Mouse (Mus musculus) limb, embryonic 12.5 days (tissue): Measurements from ENCODE around the gene Tnnt1. TPM values are rescaled to one million over a fixed set of nuclear protein-coding genes. Genes with fewer than 3 reads are reported as not detected.

Experiments used
- ATAC-seq: fragments of 200-750 bp; cut with Nextera tagmentation; 2 replicates; pipeline ENCODE4 v1.8.0; 2017; ENCODE audit warnings: low read depth, moderate TSS enrichment; ENCODE audit not compliant: insufficient number of reproducible peaks, insufficient read depth, low FRiP score, low TSS enrichment
- H3K27ac ChIP-seq: fragments of 300-500 bp; sonication (generic); 2 replicates; pipeline ENCODE4 v1.5.1; 2016; ENCODE audit warnings: mild to moderate bottlenecking, moderate library complexity
- H3K27me3 ChIP-seq: fragments of 300-500 bp; sonication (generic); 2 replicates; pipeline ENCODE4 v1.6.1; 2016; ENCODE audit warnings: mild to moderate bottlenecking, moderate library complexity
- H3K36me3 ChIP-seq: fragments of 300-500 bp; sonication (generic); 2 replicates; pipeline ENCODE4 v1.6.1; 2016; ENCODE audit warnings: mild to moderate bottlenecking, moderate library complexity
- H3K4me1 ChIP-seq: fragments of 300-500 bp; sonication (generic); replicated peaks from 2 replicates; pipeline ENCODE4 v1.6.1; 2016
- H3K4me2 ChIP-seq: fragments of 300-500 bp; sonication (generic); 2 replicates; pipeline ENCODE4 v1.6.1; 2016; ENCODE audit warnings: mild to moderate bottlenecking, moderate library complexity
- H3K4me3 ChIP-seq: fragments of 300-500 bp; sonication (generic); replicated peaks from 2 replicates; pipeline ENCODE4 v1.5.1; 2016; ENCODE audit warnings: mild to moderate bottlenecking
- H3K9ac ChIP-seq: fragments of 300-500 bp; sonication (generic); replicated peaks from 2 replicates; pipeline ENCODE4 v1.6.1; 2016; ENCODE audit warnings: mild to moderate bottlenecking, moderate library complexity
- H3K9me3 ChIP-seq: fragments of 300-500 bp; sonication (generic); 2 replicates; pipeline ENCODE4 v1.6.1; 2016; ENCODE audit warnings: mild to moderate bottlenecking, moderate library complexity
- WGBS: fragments of 180-500 bp; shearing (Covaris S2); methylation state at CpG from one replicate; pipeline ENCODE4 v1.1.7; 2016; 5-methylcytosine and 5-hydroxymethylcytosine counted together
- polyA plus RNA-seq: library from polyadenylated mRNA; unstranded; fragments of >200 nt; fragmentation: Nextera tagmentation; extraction: Ambion mirVana; gene quantifications from 2 replicates; pipeline ENCODE4 v1.2.1, GENCODE M21; 2016

Tnnt1 gene
- polyA plus RNA-seq, 1 experiment from 2014 or later: 186 TPM

- Histone ChIP-seq H3K9ac (no peak overlapping the region), H3K27ac (no peak overlapping the region), H3K36me3 (no peaks in the 10 kb centered on the region), H3K4me1 (no peaks in the 10 kb centered on the region), H3K27me3 (no peaks in the 10 kb centered on the region; the same call in 1 of the 2 replicates), H3K4me3 (no peak overlapping the region), H3K4me2 (no peak overlapping the region), H3K9me3 (no peaks in the 10 kb centered on the region)
- 64% methylated on average over 3 of the region's 4 CpGs for WGBS
- ATAC-seq: no peak
These were observed 9.0 kb downstream of the Tnnt1 start for GRCm38 (mm10) chr7:4507220-4507619.

GRCm38 (mm10) chr7:4504646-4505435 lies 11.3 kb downstream of the Tnnt1 start:
- Histone ChIP-seq H3K9ac (no peak overlapping the region), H3K4me1 (peaks cover 7% of the 10 kb centered on the region), H3K27ac (no peak overlapping the region), H3K4me2 (no peak overlapping the region), H3K9me3 (no peaks in the 10 kb centered on the region), H3K4me3 (no peak overlapping the region), H3K36me3 (no peaks in the 10 kb centered on the region), H3K27me3 (no peaks in the 10 kb centered on the region; the same call in 1 of the 2 replicates)
- 65% methylated on average over 11 of the region's 11 CpGs for WGBS
- no peak for ATAC-seq

- Histone ChIP-seq H3K36me3 (peaks cover 6% of the 10 kb centered on the region; the same call in 1 of the 2 replicates), H3K9ac (no peak overlapping the region), H3K4me1 (peaks cover 17% of the 10 kb centered on the region), H3K27me3 (no peaks in the 10 kb centered on the region), H3K27ac (no peak overlapping the region), H3K9me3 (no peaks in the 10 kb centered on the region), H3K4me2 (no peak overlapping the region), H3K4me3 (no peak overlapping the region)
- ATAC-seq: no peak
- WGBS: 87% methylated on average over 5 of the region's 5 CpGs
These were observed 12.3 kb downstream of the Tnnt1 start for GRCm38 (mm10) chr7:4503858-4504257.

GRCm38 (mm10) chr7:4503100-4503499 lies 13.1 kb downstream of the Tnnt1 start:
- 78% methylated on average over 4 of the region's 4 CpGs for WGBS
- no peak for ATAC-seq
- no peak overlapping the region for H3K4me3 ChIP-seq

GRCm38 (mm10) chr7:4502421-4503090 lies 13.6 kb downstream of the Tnnt1 start:
- no peaks in the 10 kb centered on the region for H3K27me3 ChIP-seq
- H3K4me2 ChIP-seq: peak overlapping the region; percentile 85
- peaks cover 29% of the 10 kb centered on the region for H3K4me1 ChIP-seq
- 7% methylated on average over 14 of the region's 14 CpGs for WGBS
- H3K4me3 ChIP-seq: peak overlapping the region; percentile 89
- no peaks in the 10 kb centered on the region for H3K9me3 ChIP-seq
- peak overlapping the region; percentile 89; the same call in 1 of the 2 replicates for H3K27ac ChIP-seq
- H3K36me3 ChIP-seq: peaks cover 6% of the 10 kb centered on the region; the same call in 1 of the 2 replicates
- H3K9ac ChIP-seq: peak overlapping the region; percentile 95; the same call in 1 of the 2 replicates
- peak; percentile 48 for ATAC-seq

More at GRCm38 (mm10) chr7:4503100-4503499, 13.1 kb downstream of the Tnnt1 start:
- H3K4me2 ChIP-seq: 0 out of 2 replicates have a peak overlapping the region, but pooled peaks have one; percentile 85
- H3K27ac ChIP-seq: no peak overlapping the region
- H3K4me1 ChIP-seq: peaks cover 24% of the 10 kb centered on the region
- H3K9me3 ChIP-seq: no peaks in the 10 kb centered on the region
- H3K36me3 ChIP-seq: peaks cover 6% of the 10 kb centered on the region; the same call in 1 of the 2 replicates
- H3K9ac ChIP-seq: no peak overlapping the region
- no peaks in the 10 kb centered on the region for H3K27me3 ChIP-seq

GRCm38 (mm10) chr7:4501558-4502397 lies 14.4 kb downstream of the Tnnt1 start, which contains the start of gene Ppp1r12c:
TSS of gene Ppp1r12c (minus strand) at chr7:4501680.
- H3K4me2 ChIP-seq: peak within 1 kb of the TSS; percentile 85
- H3K4me3 ChIP-seq: peak within 1 kb of the TSS; percentile 89
- under 1% methylated on average over 62 of the region's 62 CpGs for WGBS
- H3K27ac ChIP-seq: peak within 1 kb of the TSS; percentile 89
- peak within 1 kb of the TSS; percentile 95 for H3K9ac ChIP-seq
- H3K4me1 ChIP-seq: peaks cover 29% of the 10 kb centered on the region
- H3K36me3 ChIP-seq: peaks cover 12% of the 10 kb centered on the region
- H3K27me3 ChIP-seq: no peaks in the 10 kb centered on the region
- no peaks in the 10 kb centered on the region for H3K9me3 ChIP-seq
- peak; percentile 87 for ATAC-seq

- under 1% methylated on average over 40 of the region's 52 CpGs for WGBS
These were observed 15.2 kb downstream of the Tnnt1 start for GRCm38 (mm10) chr7:4500892-4501471.

GRCm38 (mm10) chr7:4499034-4499433 lies 17.1 kb downstream of the Tnnt1 start:
- Histone ChIP-seq H3K4me3 (no peak overlapping the region), H3K4me2 (no peak overlapping the region), H3K27me3 (no peaks in the 10 kb centered on the region), H3K9me3 (no peaks in the 10 kb centered on the region), H3K36me3 (peaks cover 39% of the 10 kb centered on the region), H3K9ac (no peak overlapping the region), H3K4me1 (peaks cover 29% of the 10 kb centered on the region), H3K27ac (no peak overlapping the region)
- ATAC-seq: no peak
- 83% methylated on average over 4 of the region's 4 CpGs for WGBS

More at GRCm38 (mm10) chr7:4500892-4501471, 15.2 kb downstream of the Tnnt1 start:
- H3K4me2 ChIP-seq: peak overlapping the region; percentile 85
- peaks cover 29% of the 10 kb centered on the region for H3K4me1 ChIP-seq
- no peaks in the 10 kb centered on the region for H3K9me3 ChIP-seq
- peaks cover 20% of the 10 kb centered on the region for H3K36me3 ChIP-seq
- peak overlapping the region; percentile 89 for H3K4me3 ChIP-seq
- H3K9ac ChIP-seq: peak overlapping the region; percentile 95
- H3K27me3 ChIP-seq: no peaks in the 10 kb centered on the region
- peak overlapping the region; percentile 89 for H3K27ac ChIP-seq
- ATAC-seq: peak; percentile 29

GRCm38 (mm10) chr7:4498251-4498650 lies 17.9 kb downstream of the Tnnt1 start:
- no peak for ATAC-seq
- Histone ChIP-seq H3K4me1 (peaks cover 31% of the 10 kb centered on the region), H3K4me3 (no peak overlapping the region), H3K27ac (no peak overlapping the region), H3K36me3 (peaks cover 45% of the 10 kb centered on the region), H3K9me3 (no peaks in the 10 kb centered on the region), H3K4me2 (peak overlapping the region; percentile 15; the same call in 1 of the 2 replicates), H3K9ac (peak overlapping the region; percentile 3; the same call in 1 of the 2 replicates), H3K27me3 (no peaks in the 10 kb centered on the region)
- WGBS: 34% methylated on average over 9 of the region's 9 CpGs

GRCm38 (mm10) chr7:4497271-4497903 lies 18.8 kb downstream of the Tnnt1 start:
- WGBS: 92% methylated on average over 9 of the region's 9 CpGs
- ATAC-seq: no peak
- Histone ChIP-seq H3K27me3 (no peaks in the 10 kb centered on the region), H3K27ac (no peak overlapping the region), H3K36me3 (peaks cover 53% of the 10 kb centered on the region), H3K4me1 (peaks cover 39% of the 10 kb centered on the region), H3K4me2 (no peak overlapping the region), H3K9me3 (no peaks in the 10 kb centered on the region), H3K9ac (no peak overlapping the region), H3K4me3 (no peak overlapping the region)
